In the genomic region with DNA sequence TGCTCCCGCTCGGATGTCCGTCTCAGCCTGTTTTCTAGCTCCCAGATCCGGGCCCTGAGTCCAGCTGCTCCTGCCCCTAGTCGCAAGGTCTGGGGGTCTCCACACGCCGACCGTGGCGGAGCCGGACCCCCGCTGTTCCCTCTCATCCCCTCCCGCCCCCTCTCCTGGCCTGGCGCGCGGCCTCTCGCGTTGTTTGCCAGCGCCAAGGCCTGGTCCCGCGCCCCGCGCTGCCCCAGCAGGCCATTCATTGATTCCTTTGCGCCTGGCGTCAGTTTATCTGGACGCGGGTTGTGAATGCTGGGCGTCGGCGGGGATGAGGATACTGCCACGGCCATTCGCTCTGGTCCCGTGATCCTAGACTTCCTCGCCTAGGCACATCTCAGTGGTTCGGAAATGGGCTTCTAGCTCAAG, we compare ENCODE assay signal across 8 mouse cellular contexts. TPM values are rescaled to one million over a fixed set of nuclear protein-coding genes. Genes with fewer than 3 reads are reported as not detected.
DNase-seq lines count a peak whose midpoint lies in the region; ATAC-seq lines count a peak whose summit lies in the region.

No protein-coding gene starts in this region.

- no peaks in the 10 kb centered on the region for H3K27me3 ChIP-seq in forebrain, embryonic 14.5 days (replicated peaks; ENCODE audit: control insufficient read depth, insufficient read depth, low read length)
- H3K27me3 ChIP-seq in stomach, embryonic 16.5 days (ENCODE audit: control insufficient read depth, insufficient read depth, low read length): no peaks in the 10 kb centered on the region

- peak overlapping the region; percentile 78 for H3K4me2 ChIP-seq in forebrain, embryonic 14.5 days (ENCODE audit: low read length)
- peak overlapping the region; percentile 76 for H3K4me2 ChIP-seq in stomach, embryonic 16.5 days (ENCODE audit: low read depth, low read length)

- DNase-seq in cerebellum, postnatal 10 days: peak; percentile 84 to 86
- DNase-seq in cerebellum, adult 9-11 months: no peak
- peak; percentile 53 for DNase-seq in urinary bladder, postnatal 14 days (ENCODE audit: low spot score)
- no peak for DNase-seq in urinary bladder, postnatal 25 days (ENCODE audit: low spot score)
- DNase-seq in forebrain, embryonic 14.5 days (ENCODE audit: low spot score): peak; percentile 62
- DNase-seq in kidney, postnatal 10 days: peak; percentile 73

- H3K4me3 ChIP-seq in forebrain, embryonic 14.5 days (ENCODE audit: low read depth, low read length): peak overlapping the region; percentile 92
- peak overlapping the region; percentile 79 for H3K4me3 ChIP-seq in stomach, embryonic 16.5 days (replicated peaks; ENCODE audit: low read length)

- peak overlapping the region; percentile 93 for H3K9ac ChIP-seq in forebrain, embryonic 14.5 days (ENCODE audit: low read length)
- H3K9ac ChIP-seq in stomach, embryonic 16.5 days (ENCODE audit: low read length): peak overlapping the region; percentile 87

- no peak; the same call in 1 of the 2 replicates for ATAC-seq in forebrain, embryonic 14.5 days
- ATAC-seq in megakaryocyte-erythroid progenitor cell, adult 5-6 weeks (replicated peaks; ENCODE audit: low FRiP score, low TSS enrichment, poor library complexity, severe bottlenecking): peak; percentile 53
- peak; percentile 26; the same call in 1 of the 2 replicates for ATAC-seq in stomach, embryonic 16.5 days (ENCODE audit: insufficient read depth, low FRiP score)

- H3K4me1 ChIP-seq in forebrain, embryonic 14.5 days (ENCODE audit: control insufficient read depth, insufficient read depth, low read length): peaks cover 25% of the 10 kb centered on the region
- H3K4me1 ChIP-seq in stomach, embryonic 16.5 days (ENCODE audit: control insufficient read depth, insufficient read depth, low read length): peaks cover 11% of the 10 kb centered on the region

- H3K9me3 ChIP-seq in forebrain, embryonic 14.5 days (replicated peaks; ENCODE audit: control insufficient read depth, low read length): no peaks in the 10 kb centered on the region
- no peaks in the 10 kb centered on the region for H3K9me3 ChIP-seq in stomach, embryonic 16.5 days (replicated peaks; ENCODE audit: control insufficient read depth, low read length)

- WGBS in forebrain, embryonic 14.5 days: 2% methylated on average over 33 of the region's 34 CpGs
- under 1% methylated on average over 33 of the region's 34 CpGs for WGBS in stomach, embryonic 16.5 days

- no peaks in the 10 kb centered on the region for H3K36me3 ChIP-seq in forebrain, embryonic 14.5 days (ENCODE audit: control insufficient read depth, insufficient read depth, low read length)
- H3K36me3 ChIP-seq in stomach, embryonic 16.5 days (ENCODE audit: control insufficient read depth, insufficient read depth, low read length): no peaks in the 10 kb centered on the region

- peak overlapping the region; percentile 87 for H3K27ac ChIP-seq in forebrain, embryonic 14.5 days (ENCODE audit: low read depth, low read length)
- peak overlapping the region; percentile 90 for H3K27ac ChIP-seq in stomach, embryonic 16.5 days (ENCODE audit: low read length)

RNA-seq across cellular contexts. Expression of a gene that starts 0.6 kb away (rescaled TPM):
- polyA plus RNA-seq in forebrain, embryonic 14.5 days (2014; fragmentation: Nextera tagmentation; extraction: Ambion mirVana): 63.2 and 66.1 TPM in 2 replicates
- 65.5 and 83.3 TPM in 2 replicates for total RNA-seq in megakaryocyte-erythroid progenitor cell, adult 5-6 weeks (2014; fragmentation: Nextera tagmentation)
- 122 and 130 TPM in 2 replicates for total RNA-seq in megakaryocyte-erythroid progenitor cell, adult 5-6 weeks (2017)
- polyA plus RNA-seq in stomach, embryonic 16.5 days (2015; fragmentation: Nextera tagmentation; extraction: Ambion mirVana): 45.8 and 46.3 TPM in 2 replicates

RNA-seq across cellular contexts. Expression of a gene that starts 36.2 kb away (rescaled TPM):
- 3.3 and 3.9 TPM in 2 replicates for polyA plus RNA-seq in forebrain, embryonic 14.5 days (2014; fragmentation: Nextera tagmentation; extraction: Ambion mirVana)
- total RNA-seq in megakaryocyte-erythroid progenitor cell, adult 5-6 weeks (2014; fragmentation: Nextera tagmentation): not detected in 2 replicates
- total RNA-seq in megakaryocyte-erythroid progenitor cell, adult 5-6 weeks (2017): 0.33 TPM in 1 of 2 replicates, not detected in the other
- polyA plus RNA-seq in stomach, embryonic 16.5 days (2015; fragmentation: Nextera tagmentation; extraction: Ambion mirVana): 0.25 and 0.93 TPM in 2 replicates

RNA-seq across cellular contexts. Expression of a gene that starts 37.6 kb away (rescaled TPM):
- 28.6 and 35.9 TPM in 2 replicates for polyA plus RNA-seq in forebrain, embryonic 14.5 days (2014; fragmentation: Nextera tagmentation; extraction: Ambion mirVana)
- total RNA-seq in megakaryocyte-erythroid progenitor cell, adult 5-6 weeks (2014; fragmentation: Nextera tagmentation): 31.1 and 40.1 TPM in 2 replicates
- 39.9 and 70.7 TPM in 2 replicates for total RNA-seq in megakaryocyte-erythroid progenitor cell, adult 5-6 weeks (2017)
- polyA plus RNA-seq in stomach, embryonic 16.5 days (2015; fragmentation: Nextera tagmentation; extraction: Ambion mirVana): 26.4 and 27.0 TPM in 2 replicates

Comparison
In these comparisons a context has a peak if more than half of its experiments do, and no peak if none do; other contexts are left out.
1. DNase-seq: peak in cerebellum, postnatal 10 days (2 of 2), urinary bladder, postnatal 14 days (single experiment), forebrain, embryonic 14.5 days (single experiment) and kidney, postnatal 10 days (single experiment); none in cerebellum, adult 9-11 months (single experiment) and urinary bladder, postnatal 25 days (single experiment).